Mouse (Mus musculus) C2C12 (cell line): ENCODE results near the gene Pou2f1. TPM values are rescaled to one million over a fixed set of nuclear protein-coding genes. Genes with fewer than 3 reads are reported as not detected.

ENCODE experiments used
- H3K27me3 ChIP-seq: one replicate; pipeline ENCODE4 v1.6.1; 2011; ENCODE audit not compliant: control insufficient read depth, insufficient read depth, insufficient read length
- H3K36me3 ChIP-seq: one replicate; pipeline ENCODE4 v1.6.1; 2011; ENCODE audit not compliant: control insufficient read depth, insufficient read depth
- H3K4me3 ChIP-seq: one replicate; pipeline ENCODE4 v1.5.1; 2011; ENCODE audit warnings: mild to moderate bottlenecking, control low read depth; ENCODE audit not compliant: poor library complexity, insufficient read depth, severe bottlenecking
- H3K79me2 ChIP-seq: one replicate; pipeline ENCODE4 v1.6.1; 2011; ENCODE audit not compliant: control insufficient read depth, insufficient read depth
- H3K79me3 ChIP-seq: one replicate; pipeline ENCODE4 v1.6.1; 2011; ENCODE audit warnings: low read depth, control low read depth
- H3ac ChIP-seq: one replicate; pipeline ENCODE3; 2011; ENCODE audit warnings: low read depth; ENCODE audit not compliant: control insufficient read depth, insufficient read length
- CEBPB ChIP-seq: IDR thresholded peaks from one replicate; pipeline ENCODE4 v1.6.1; 2011; ENCODE audit warnings: low read depth, mild to moderate bottlenecking, control low read depth, moderate library complexity
- CTCF ChIP-seq: IDR thresholded peaks from one replicate; pipeline ENCODE4 v1.5.1; 2011; ENCODE audit not compliant: control insufficient read depth, insufficient read depth, insufficient read length
- FOSL1 ChIP-seq: IDR thresholded peaks from one replicate; pipeline ENCODE4 v1.8.0; 2011; ENCODE audit warnings: mild to moderate bottlenecking, low read length; ENCODE audit not compliant: poor library complexity, insufficient read depth, severe bottlenecking
- MAX ChIP-seq: IDR thresholded peaks from one replicate; pipeline ENCODE4 v1.6.1; 2011; ENCODE audit warnings: mild to moderate bottlenecking, control low read depth
- MYOD1 ChIP-seq: IDR thresholded peaks from one replicate; pipeline ENCODE4 v1.6.1; 2011; ENCODE audit warnings: low read depth; ENCODE audit not compliant: control insufficient read depth, insufficient read length
- MYOG ChIP-seq: IDR thresholded peaks from one replicate; pipeline ENCODE4 v1.6.1; 2011; ENCODE audit not compliant: control insufficient read depth, insufficient read length; ENCODE audit errors: extremely low read depth
- USF1 ChIP-seq: IDR thresholded peaks from one replicate; pipeline ENCODE4 v1.6.1; 2011; ENCODE audit warnings: low read depth, mild to moderate bottlenecking, control low read depth, moderate library complexity
- polyA plus RNA-seq: library from polyadenylated mRNA; unstranded; fragments of >200 nt; fragmentation: generic; extraction: Trizol; gene quantifications from one replicate; pipeline ENCODE4 v1.2.1, GENCODE M21; 2012; ENCODE audit warnings: missing spikeins

Gene Pou2f1
- polyA plus RNA-seq, 1 experiment = 3.2 TPM

- Histone ChIP-seq H3K27me3 (no peaks in the 10 kb centered on the region), H3K79me3 (peaks cover 9% of the 10 kb centered on the region), H3K36me3 (no peaks in the 10 kb centered on the region), H3K4me3 (no peak overlapping the region), H3ac (no peak overlapping the region), H3K79me2 (peaks cover 14% of the 10 kb centered on the region)
- TF ChIP-seq CTCF (no peak), FOSL1 (no peak), CEBPB (no peak), MYOD1 (no peak)
Observed at GRCm38 (mm10) chr1:165927507-165928279, 74.8 kb downstream of the Pou2f1 start.

- TF ChIP-seq MAX (no peak), CEBPB (no peak), CTCF (no peak), MYOG (no peak), MYOD1 (no peak), FOSL1 (no peak), USF1 (no peak)
- H3K27me3 ChIP-seq = no peaks in the 10 kb centered on the region
- no peak overlapping the region for H3K4me3 ChIP-seq
- no peak overlapping the region for H3ac ChIP-seq
- peaks cover 8% of the 10 kb centered on the region for H3K79me3 ChIP-seq
- H3K79me2 ChIP-seq = peaks cover 16% of the 10 kb centered on the region
- no peaks in the 10 kb centered on the region for H3K36me3 ChIP-seq
Observed at GRCm38 (mm10) chr1:165925207-165925606, 77.3 kb downstream of the Pou2f1 start.

- Histone ChIP-seq H3K79me3 (peaks cover 8% of the 10 kb centered on the region), H3K4me3 (no peak overlapping the region), H3K27me3 (no peaks in the 10 kb centered on the region), H3K79me2 (peaks cover 29% of the 10 kb centered on the region), H3ac (no peak overlapping the region), H3K36me3 (no peaks in the 10 kb centered on the region)
- TF ChIP-seq CEBPB (no peak), MYOG (no peak), MAX (no peak), MYOD1 (no peak), CTCF (no peak), FOSL1 (no peak)
Observed at GRCm38 (mm10) chr1:165922488-165922887, 80.0 kb downstream of the Pou2f1 start.

- H3K36me3 ChIP-seq = no peaks in the 10 kb centered on the region
- no peak overlapping the region for H3K4me3 ChIP-seq
- no peak overlapping the region for H3ac ChIP-seq
- H3K79me2 ChIP-seq = peaks cover 29% of the 10 kb centered on the region
- peaks cover 5% of the 10 kb centered on the region for H3K79me3 ChIP-seq
- no peaks in the 10 kb centered on the region for H3K27me3 ChIP-seq
- TF ChIP-seq MAX (no peak), USF1 (no peak), MYOG (no peak), MYOD1 (no peak), CTCF (no peak), FOSL1 (no peak), CEBPB (no peak)
Observed at GRCm38 (mm10) chr1:165921026-165921425, 81.5 kb downstream of the Pou2f1 start.

GRCm38 (mm10) chr1:165914416-165914801, 88.1 kb downstream of the Pou2f1 start:
- H3K4me3 ChIP-seq = no peak overlapping the region

More at GRCm38 (mm10) chr1:165914416-165914801, 88.1 kb downstream of the Pou2f1 start:
- TF ChIP-seq MAX (no peak), MYOG (no peak), CEBPB (no peak), MYOD1 (no peak), CTCF (no peak), FOSL1 (no peak), USF1 (no peak)
- Histone ChIP-seq H3K36me3 (no peaks in the 10 kb centered on the region), H3K79me2 (peaks cover 8% of the 10 kb centered on the region), H3ac (no peak overlapping the region), H3K27me3 (no peaks in the 10 kb centered on the region), H3K79me3 (no peaks in the 10 kb centered on the region)
